Mouse (Mus musculus): ENCODE results near the gene Adam26b.
"Not testable (repeated sequence)": the region's sequence is repeated elsewhere in the genome, so short reads cannot be mapped to it uniquely, and the experiment has no call there.

Adam26b gene

GRCm38 (mm10) chr8:43528006-43528405 is at the start of gene Adam26b:
TSS of gene Adam26b (minus strand) at chr8:43528106.
- DNase-seq (ENCODE audit: extremely low spot score, low read depth, low spot score): not testable (repeated sequence)

GRCm38 (mm10) chr8:43576607-43577006 is 48.7 kb upstream of the Adam26b start, which contains the start of gene Adam26a:
TSS of gene Adam26a (minus strand) at chr8:43576707.
- not testable (repeated sequence) for DNase-seq (ENCODE audit: extremely low spot score, low read depth, low spot score)

Measured in hindlimb bud, embryonic 11.5 days (tissue).